In the genomic region with DNA sequence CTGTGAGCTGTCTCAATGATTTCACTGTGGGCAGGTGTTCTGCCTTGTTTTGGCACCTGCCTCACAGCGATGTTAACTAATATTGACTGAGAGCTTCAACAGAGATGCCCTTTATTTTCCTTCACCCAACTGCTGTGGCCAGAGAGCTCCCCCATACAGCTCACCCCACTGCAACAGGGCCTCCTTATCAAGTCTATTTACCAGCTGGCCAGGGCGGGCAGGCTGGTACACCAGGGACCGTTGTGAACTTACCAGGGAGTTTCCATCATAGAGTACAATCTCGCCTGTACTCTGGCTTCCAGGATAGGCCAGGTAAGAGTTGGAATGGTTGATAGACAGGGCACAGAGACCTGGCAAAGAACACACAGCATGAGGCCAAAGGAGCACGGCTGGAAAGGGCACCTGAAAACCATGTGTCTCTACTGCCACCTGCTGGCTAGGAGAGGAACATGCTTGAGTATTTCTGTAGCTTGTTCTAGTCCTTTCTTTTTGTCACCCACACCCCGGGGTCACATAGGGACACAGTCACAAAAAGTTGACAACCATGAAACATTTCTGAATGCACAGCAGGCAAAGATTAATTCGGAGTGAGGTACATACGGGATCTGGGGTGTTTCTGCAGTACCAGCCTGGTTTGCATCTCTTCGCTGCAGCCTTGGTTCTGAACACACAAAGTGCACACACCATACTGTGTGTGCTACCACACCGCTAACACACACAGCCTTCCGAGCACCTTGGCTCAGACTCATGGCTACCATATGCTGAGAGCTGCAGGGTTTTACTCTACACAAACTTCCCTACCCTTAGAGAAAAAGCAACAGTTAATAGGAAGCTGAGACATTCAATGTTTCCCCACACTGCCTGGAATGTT, we compare ENCODE assay signal across 8 mouse cellular contexts. TPM values are rescaled to one million over a fixed set of nuclear protein-coding genes. Genes with fewer than 3 reads are reported as not detected.
DNase-seq lines count a peak whose midpoint lies in the region; ATAC-seq lines count a peak whose summit lies in the region.

No protein-coding gene starts in this region.

- no peak overlapping the region for H3K27ac ChIP-seq in embryonic facial prominence, embryonic 14.5 days (replicated peaks; ENCODE audit: low read depth, low read length)
- peak overlapping the region; percentile 25; the same call in 1 of the 2 replicates for H3K27ac ChIP-seq in liver, embryonic 16.5 days (ENCODE audit: low read length)
- H3K27ac ChIP-seq in neural tube, embryonic 12.5 days = no peak overlapping the region
- H3K27ac ChIP-seq in stomach, embryonic 16.5 days (ENCODE audit: low read length) = no peak overlapping the region

- H3K4me1 ChIP-seq in embryonic facial prominence, embryonic 14.5 days (ENCODE audit: control insufficient read depth, insufficient read depth, low read length) = 0 out of 2 replicates have a peak, but pooled peaks cover 3% of the 10 kb centered on the region
- H3K4me1 ChIP-seq in liver, embryonic 16.5 days (ENCODE audit: control insufficient read depth, low read depth, low read length) = peaks cover 33% of the 10 kb centered on the region
- no peaks in the 10 kb centered on the region for H3K4me1 ChIP-seq in neural tube, embryonic 12.5 days
- 0 out of 2 replicates have a peak, but pooled peaks cover 8% of the 10 kb centered on the region for H3K4me1 ChIP-seq in stomach, embryonic 16.5 days (ENCODE audit: control insufficient read depth, insufficient read depth, low read length)

- 0 out of 2 replicates have a peak, but pooled peaks have one; percentile 30 for ATAC-seq in embryonic facial prominence, embryonic 14.5 days (ENCODE audit: low read depth)
- peak; percentile 45 for ATAC-seq in liver, embryonic 16.5 days (ENCODE audit: low read depth)
- ATAC-seq in neural tube, embryonic 12.5 days (ENCODE audit: low FRiP score, low read depth) = peak; percentile 29; the same call in 1 of the 2 replicates
- peak; percentile 45; the same call in 1 of the 2 replicates for ATAC-seq in stomach, embryonic 16.5 days (ENCODE audit: insufficient read depth, low FRiP score)

- H3K4me3 ChIP-seq in embryonic facial prominence, embryonic 14.5 days (ENCODE audit: low read depth, low read length) = no peak overlapping the region
- no peak overlapping the region for H3K4me3 ChIP-seq in liver, embryonic 16.5 days (ENCODE audit: low read depth, low read length)
- H3K4me3 ChIP-seq in neural tube, embryonic 12.5 days = no peak overlapping the region
- H3K4me3 ChIP-seq in stomach, embryonic 16.5 days (replicated peaks; ENCODE audit: low read length) = no peak overlapping the region

- peak; percentile 91 for DNase-seq in CD4-positive, CD25-positive, alpha-beta regulatory T cell, adult 2 months (ENCODE audit: low read depth, low spot score)
- peak; percentile 74 to 81 for DNase-seq in adrenal gland, postnatal 36 days
- peak; percentile 82 for DNase-seq in embryonic facial prominence, embryonic 14.5 days (ENCODE audit: low spot score)
- DNase-seq in heart, adult 9 months (ENCODE audit: low spot score in 2 of 2) = peak; percentile 35 to 70
- peak; percentile 75 to 82 for DNase-seq in kidney, postnatal 4 days

- H3K4me2 ChIP-seq in embryonic facial prominence, embryonic 14.5 days (ENCODE audit: low read depth, low read length) = no peak overlapping the region
- no peak overlapping the region for H3K4me2 ChIP-seq in liver, embryonic 16.5 days (ENCODE audit: low read depth, low read length)
- no peak overlapping the region for H3K4me2 ChIP-seq in neural tube, embryonic 12.5 days (replicated peaks)
- H3K4me2 ChIP-seq in stomach, embryonic 16.5 days (ENCODE audit: low read depth, low read length) = no peak overlapping the region

- no peaks in the 10 kb centered on the region for H3K27me3 ChIP-seq in embryonic facial prominence, embryonic 14.5 days (replicated peaks; ENCODE audit: control insufficient read depth, insufficient read depth, low read length)
- no peaks in the 10 kb centered on the region for H3K27me3 ChIP-seq in liver, embryonic 16.5 days (ENCODE audit: control insufficient read depth, insufficient read depth, low read depth, low read length)
- H3K27me3 ChIP-seq in neural tube, embryonic 12.5 days (replicated peaks) = no peaks in the 10 kb centered on the region
- no peaks in the 10 kb centered on the region for H3K27me3 ChIP-seq in stomach, embryonic 16.5 days (ENCODE audit: control insufficient read depth, insufficient read depth, low read length)

- no peak overlapping the region for H3K9ac ChIP-seq in embryonic facial prominence, embryonic 14.5 days (ENCODE audit: low read depth, low read length)
- H3K9ac ChIP-seq in liver, embryonic 16.5 days (ENCODE audit: low read depth, low read length) = peak overlapping the region; percentile 2; the same call in 1 of the 2 replicates
- no peak overlapping the region for H3K9ac ChIP-seq in neural tube, embryonic 12.5 days
- H3K9ac ChIP-seq in stomach, embryonic 16.5 days (ENCODE audit: low read length) = no peak overlapping the region

- H3K36me3 ChIP-seq in embryonic facial prominence, embryonic 14.5 days (ENCODE audit: control insufficient read depth, insufficient read depth, low read length) = peaks cover 37% of the 10 kb centered on the region
- peaks cover 22% of the 10 kb centered on the region for H3K36me3 ChIP-seq in liver, embryonic 16.5 days (ENCODE audit: control insufficient read depth, insufficient read depth)
- no peaks in the 10 kb centered on the region for H3K36me3 ChIP-seq in neural tube, embryonic 12.5 days
- 0 out of 2 replicates have a peak, but pooled peaks cover 2% of the 10 kb centered on the region for H3K36me3 ChIP-seq in stomach, embryonic 16.5 days (ENCODE audit: control insufficient read depth, insufficient read depth, low read length)

- WGBS in embryonic facial prominence, embryonic 14.5 days = 51% methylated on average over 11 of the region's 11 CpGs
- WGBS in liver, embryonic 16.5 days (ENCODE audit: insufficient replicate concordance) = 28% methylated on average over 11 of the region's 11 CpGs
- 47% methylated on average over 11 of the region's 11 CpGs for WGBS in neural tube, embryonic 12.5 days
- WGBS in stomach, embryonic 16.5 days = 42% methylated on average over 11 of the region's 11 CpGs

- H3K9me3 ChIP-seq in embryonic facial prominence, embryonic 14.5 days (ENCODE audit: control insufficient read depth, low read length) = no peaks in the 10 kb centered on the region
- no peaks in the 10 kb centered on the region for H3K9me3 ChIP-seq in liver, embryonic 16.5 days (replicated peaks; ENCODE audit: control insufficient read depth, low read length)
- no peaks in the 10 kb centered on the region for H3K9me3 ChIP-seq in neural tube, embryonic 12.5 days
- H3K9me3 ChIP-seq in stomach, embryonic 16.5 days (replicated peaks; ENCODE audit: control insufficient read depth, low read length) = no peaks in the 10 kb centered on the region

RNA-seq across cellular contexts. Expression of a gene that starts 26.7 kb away (rescaled TPM):
- total RNA-seq in adrenal gland, postnatal 36 days (2021) = 10 to 100 TPM; 26.8 to 56.0 TPM
- polyA plus RNA-seq in embryonic facial prominence, embryonic 14.5 days (2014; fragmentation: Nextera tagmentation; extraction: Ambion mirVana) = 36.1 and 37.8 TPM in 2 replicates
- 23.6 and 24.0 TPM in 2 replicates for polyA plus RNA-seq in liver, embryonic 16.5 days (2015; fragmentation: Nextera tagmentation; extraction: Ambion mirVana)
- polyA plus RNA-seq in neural tube, embryonic 12.5 days (2016; fragmentation: Nextera tagmentation; extraction: Ambion mirVana) = 19.7 and 21.5 TPM in 2 replicates
- 43.2 and 44.8 TPM in 2 replicates for polyA plus RNA-seq in stomach, embryonic 16.5 days (2015; fragmentation: Nextera tagmentation; extraction: Ambion mirVana)
